Mouse (Mus musculus): ENCODE data around the gene Clic6.

- TF ChIP-seq CTCF (IDR thresholded peaks at IDR 0.05; ENCODE audit: low read depth, low read length) = no peak
- TF ChIP-seq EP300 (IDR thresholded peaks at IDR 0.05; ENCODE audit: insufficient read depth, low read depth, low read length) = no peak
- TF ChIP-seq POLR2A (IDR thresholded peaks at IDR 0.05; ENCODE audit: insufficient read depth, low read length) = no peak
Observed at GRCm38 (mm10) chr16:92488456-92488855, 2.9 kb downstream of the Clic6 start.

Measured in ES-Bruce4 (cell line).